Mouse (Mus musculus) lung, postnatal 36 days (tissue): ENCODE measurements at regions not wholly inside any gene's neighbourhood (a gene's known extent, or its start where the extent isn't known, plus 50 kb on each side); places are given as distances from the start of the nearest gene placed in this dataset.

Experiments used
- DNase-seq: peaks from one replicate; pipeline ENCODE4 v3.0.0; 2022; ENCODE audit warnings: mixed read lengths

DNA sequence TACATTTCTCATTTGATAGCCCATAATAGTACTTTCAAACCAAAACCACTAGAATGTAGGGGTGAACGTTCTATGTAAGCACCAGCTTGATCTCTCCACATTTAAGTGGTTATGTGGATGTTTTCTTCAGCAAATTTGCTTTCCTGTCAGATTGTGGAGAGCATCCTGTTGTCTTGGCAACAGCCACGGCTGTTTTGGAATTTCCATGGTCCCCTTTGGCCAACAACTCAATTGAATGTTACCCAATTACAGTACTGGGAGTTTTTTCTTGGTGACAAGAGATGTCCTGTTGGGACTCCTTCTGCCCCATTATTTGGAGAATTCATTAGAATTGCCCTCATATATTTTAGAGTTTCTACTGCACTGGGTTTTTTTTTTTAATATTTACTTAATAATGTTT, 503.2 kb downstream of the Ndufa4 start:
- no peak for DNase-seq

GRCm38 (mm10) chr6:11359088-11359487, 548.2 kb downstream of the Ndufa4 start:
- no peak for DNase-seq

GRCm38 (mm10) chr6:11353599-11353998, 553.7 kb downstream of the Ndufa4 start:
- no peak for DNase-seq

DNA sequence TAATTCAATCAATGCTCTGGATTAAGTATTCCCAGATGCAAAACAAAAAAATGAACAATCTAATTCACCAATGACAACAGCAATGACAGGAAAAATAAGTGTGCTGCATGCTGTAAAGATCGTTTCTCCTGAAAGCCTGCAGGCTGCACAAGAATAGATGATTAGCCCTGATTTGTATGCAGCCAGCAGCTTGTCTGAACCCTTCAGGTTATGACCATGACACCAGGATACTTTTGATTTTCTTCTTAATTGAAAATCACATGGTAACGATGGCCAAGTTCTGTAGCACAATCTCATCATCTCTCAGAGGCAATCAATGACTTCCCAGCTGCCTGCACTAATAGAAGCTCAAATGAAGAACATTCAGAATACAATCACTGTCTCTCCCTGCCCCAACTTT, 573.2 kb downstream of the Ndufa4 start:
- DNase-seq, result no peak

- DNase-seq, result no peak
Observed at GRCm38 (mm10) chr6:11313744-11314143, 593.6 kb downstream of the Ndufa4 start.

GRCm38 (mm10) chr6:11305979-11306534, 601.2 kb downstream of the Ndufa4 start:
- no peak for DNase-seq

DNA sequence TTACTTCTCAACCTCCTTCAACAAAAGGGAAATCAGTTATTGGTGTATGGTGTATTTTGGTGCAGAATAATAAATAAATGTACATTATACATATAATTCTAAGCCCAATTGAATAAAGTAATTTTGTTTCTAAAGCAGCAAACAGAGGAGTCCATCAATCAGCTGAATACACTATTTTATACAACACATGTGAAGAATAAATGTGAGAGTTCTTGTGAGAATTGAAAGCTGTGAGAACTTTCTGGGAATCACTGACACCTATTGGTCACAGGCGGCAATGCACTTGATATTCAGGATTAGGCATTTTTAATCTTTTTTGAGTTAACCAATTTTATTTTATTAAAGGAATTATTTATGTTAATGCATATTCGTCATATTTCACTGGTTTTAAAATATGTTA, 623.3 kb downstream of the Ndufa4 start:
- DNase-seq, result peak; percentile 1

GRCm38 (mm10) chr6:11275214-11275613, 632.1 kb downstream of the Ndufa4 start:
- no peak for DNase-seq
